Mouse (Mus musculus) retina, embryonic 14.5 days (tissue): ENCODE measurements at regions not wholly inside any gene's neighbourhood (a gene's known extent, or its start where the extent isn't known, plus 50 kb on each side); places are given as distances from the start of the nearest gene placed in this dataset.

Source experiments
- DNase-seq: peaks from one replicate; pipeline ENCODE4 v3.0.0-alpha.2; 2015; ENCODE audit warnings: low spot score

GRCm38 (mm10) chr3:99716381-99716780 lies 168.8 kb upstream of the Spag17 start:
- DNase-seq, result no peak

- DNase-seq, result no peak
Measured at GRCm38 (mm10) chr3:99738093-99738803, 147.0 kb upstream of the Spag17 start.

DNA sequence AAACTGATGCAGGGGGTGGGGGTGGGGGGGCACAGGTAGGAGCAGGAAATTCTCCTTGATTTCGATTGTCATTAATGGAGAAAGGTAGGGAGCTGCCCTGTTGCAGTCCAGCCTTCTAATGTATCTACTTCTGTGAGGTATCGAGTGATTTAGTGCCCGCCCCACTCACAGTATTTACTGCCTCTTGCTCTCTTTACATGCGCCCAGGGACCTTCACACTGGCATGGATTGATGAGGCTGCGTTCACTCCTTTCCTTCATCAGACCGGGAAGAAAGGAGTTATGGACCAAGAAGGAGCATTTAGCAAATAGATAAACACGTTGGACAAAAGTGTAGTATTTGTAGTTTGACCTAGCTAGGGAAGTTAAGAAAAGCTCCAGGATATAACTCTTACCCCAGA lies 145.6 kb upstream of the Spag17 start:
- no peak for DNase-seq

- no peak for DNase-seq
Measured at GRCm38 (mm10) chr3:99741249-99742222, 143.7 kb upstream of the Spag17 start.

- DNase-seq, result no peak
Measured at GRCm38 (mm10) chr3:99749725-99750124, 135.5 kb upstream of the Spag17 start.

DNA sequence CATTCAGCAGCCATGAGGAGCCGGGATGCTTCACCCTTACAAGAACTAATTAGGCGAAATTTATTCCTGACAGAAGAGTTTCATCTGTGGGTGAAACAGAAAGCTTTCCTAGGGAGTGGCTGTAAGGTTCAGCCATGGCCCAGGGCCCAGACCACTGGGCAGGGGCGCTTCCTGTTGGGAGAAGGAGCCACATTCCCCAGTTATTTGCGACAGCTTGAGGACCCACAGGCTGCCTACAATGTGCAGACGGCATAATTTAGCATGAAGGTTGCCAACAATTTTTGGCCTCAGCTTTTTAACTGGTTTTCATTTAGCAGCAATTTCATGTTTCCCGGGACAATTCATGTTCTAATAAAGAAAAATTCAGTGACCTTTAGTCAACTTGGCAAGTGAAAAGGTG lies 106.7 kb upstream of the Spag17 start:
- no peak for DNase-seq

DNA sequence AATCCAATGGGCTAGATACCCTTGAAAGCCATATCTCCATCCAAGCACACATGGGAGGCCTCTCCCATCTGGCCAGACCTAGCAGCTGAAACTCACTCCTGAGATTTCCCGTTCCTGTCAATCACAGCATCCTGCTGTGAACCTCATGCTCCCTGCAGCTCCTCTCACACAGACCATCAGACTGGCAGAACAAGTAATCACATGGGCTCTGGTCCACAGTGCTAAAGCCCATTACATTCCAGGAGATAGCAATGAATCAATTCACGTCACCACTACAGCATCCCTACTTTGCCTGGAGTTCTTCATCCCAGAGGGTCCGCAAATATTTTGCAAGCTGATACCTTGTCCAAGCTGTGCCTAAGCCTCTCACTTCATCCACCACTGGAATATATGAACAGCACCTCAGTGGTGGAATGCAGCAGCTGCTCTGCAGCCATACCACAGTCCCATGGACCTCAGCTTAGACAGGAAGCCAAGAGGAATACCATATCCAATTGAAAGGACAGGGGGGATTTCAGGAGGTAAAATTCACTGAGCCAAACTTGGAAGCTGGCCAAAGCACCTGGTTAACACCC lies 99.2 kb upstream of the Spag17 start:
- no peak for DNase-seq

DNA sequence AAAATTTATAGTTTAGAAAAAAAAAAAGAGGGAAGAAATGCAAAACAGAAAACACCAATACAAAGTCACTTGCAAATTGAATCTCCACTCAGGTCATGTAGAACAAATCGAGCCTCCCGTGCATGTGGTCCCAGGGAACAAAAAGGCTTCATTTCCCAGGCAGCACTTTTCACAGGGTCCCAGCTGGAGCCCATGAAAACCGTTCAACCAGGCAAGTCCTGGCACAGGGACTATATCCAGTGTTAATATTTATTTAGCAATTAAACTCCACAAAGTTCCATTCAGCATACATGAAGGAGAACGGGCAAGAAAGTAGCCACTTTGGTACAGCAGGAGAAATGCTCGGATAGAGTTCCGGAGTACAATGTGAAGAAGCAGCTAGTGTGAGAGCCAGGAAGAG lies 93.9 kb upstream of the Spag17 start:
- no peak for DNase-seq

- no peak for DNase-seq
Measured at GRCm38 (mm10) chr3:99793622-99794021, 91.6 kb upstream of the Spag17 start.

DNA sequence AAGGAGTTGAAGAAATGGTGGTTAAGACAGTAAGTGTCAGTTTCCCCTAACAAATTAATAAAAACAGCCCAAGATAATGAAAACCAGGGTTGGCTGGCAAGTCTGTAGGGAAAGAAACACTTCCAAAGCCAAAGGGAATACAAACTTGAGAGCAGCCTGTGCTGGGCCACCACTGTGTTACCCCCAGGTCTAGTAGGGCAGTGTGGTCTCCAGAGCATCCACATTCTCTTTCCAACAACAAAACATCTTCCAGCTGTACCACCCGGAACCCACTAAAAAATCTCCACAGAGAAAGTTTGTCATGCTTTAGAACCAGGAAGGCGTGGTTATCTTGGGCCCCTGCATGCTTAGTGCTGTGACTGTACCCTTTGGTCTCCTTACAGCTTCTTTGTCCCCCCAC lies 89.4 kb upstream of the Spag17 start:
- DNase-seq, result no peak

- DNase-seq, result no peak
Measured at GRCm38 (mm10) chr3:99797791-99798190, 87.4 kb upstream of the Spag17 start.

DNA sequence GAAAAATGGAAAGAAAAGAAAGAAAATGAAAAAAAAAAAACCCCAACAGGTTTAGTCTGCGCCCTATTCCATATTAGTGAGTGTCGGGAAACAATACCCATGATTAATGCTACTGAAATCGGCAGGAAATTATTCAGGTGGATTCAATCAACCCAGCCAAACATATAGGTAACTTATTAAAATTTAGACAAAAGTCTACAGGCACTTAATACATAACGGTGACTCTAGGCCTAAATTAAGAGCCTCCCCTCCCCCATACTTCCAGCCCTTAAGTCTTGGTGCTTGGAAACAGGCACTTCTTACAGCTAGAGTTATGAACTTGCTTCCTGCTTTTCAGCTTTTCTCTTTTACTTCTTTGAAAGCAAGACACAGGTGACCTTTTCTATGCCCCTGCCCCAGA lies 74.7 kb upstream of the Spag17 start:
- no peak for DNase-seq

DNA sequence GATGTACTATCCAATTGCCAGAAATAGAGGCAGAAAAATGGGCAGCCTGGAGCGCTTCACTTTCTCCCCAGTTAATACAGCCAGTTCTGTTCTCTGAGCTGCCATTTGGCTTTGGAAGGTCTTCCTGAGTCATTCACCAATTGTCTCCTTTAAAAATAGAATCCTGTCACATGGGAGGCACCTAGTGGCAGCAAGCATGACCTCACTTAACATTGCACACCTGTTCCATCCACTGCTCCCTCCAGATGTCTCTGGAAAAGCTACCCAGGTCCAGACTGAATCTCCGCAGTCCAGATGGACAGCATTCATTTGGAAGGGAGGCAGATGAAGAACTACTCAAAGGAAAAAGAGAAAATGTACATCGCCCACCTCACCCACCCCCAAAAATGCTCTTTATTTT lies 73.9 kb upstream of the Spag17 start:
- DNase-seq, result no peak

DNA sequence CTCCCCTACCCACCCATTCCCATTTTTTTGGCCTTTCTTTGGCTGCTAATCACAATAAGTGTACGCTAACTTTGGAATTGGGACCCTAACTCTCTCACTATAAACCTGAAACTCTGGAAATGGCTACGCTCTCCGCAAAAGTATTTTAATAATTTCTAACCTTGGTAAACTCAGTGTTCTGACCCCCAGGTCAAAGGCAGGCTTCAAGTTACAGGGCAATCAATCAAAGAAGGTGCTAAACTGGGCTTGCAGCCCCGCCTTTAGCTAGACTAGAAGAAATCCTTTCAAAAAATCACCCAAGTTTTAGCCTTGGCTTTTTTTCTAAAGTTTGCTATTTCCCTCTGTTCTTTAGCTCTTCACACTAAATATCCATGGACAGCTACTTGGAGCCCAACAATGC lies 72.4 kb upstream of the Spag17 start:
- DNase-seq, result no peak

GRCm38 (mm10) chr3:99815115-99815514 lies 70.1 kb upstream of the Spag17 start:
- no peak for DNase-seq

GRCm38 (mm10) chr3:99817965-99818364 lies 67.2 kb upstream of the Spag17 start:
- DNase-seq, result no peak

GRCm38 (mm10) chr3:99822735-99823134 lies 62.5 kb upstream of the Spag17 start:
- DNase-seq, result no peak

DNA sequence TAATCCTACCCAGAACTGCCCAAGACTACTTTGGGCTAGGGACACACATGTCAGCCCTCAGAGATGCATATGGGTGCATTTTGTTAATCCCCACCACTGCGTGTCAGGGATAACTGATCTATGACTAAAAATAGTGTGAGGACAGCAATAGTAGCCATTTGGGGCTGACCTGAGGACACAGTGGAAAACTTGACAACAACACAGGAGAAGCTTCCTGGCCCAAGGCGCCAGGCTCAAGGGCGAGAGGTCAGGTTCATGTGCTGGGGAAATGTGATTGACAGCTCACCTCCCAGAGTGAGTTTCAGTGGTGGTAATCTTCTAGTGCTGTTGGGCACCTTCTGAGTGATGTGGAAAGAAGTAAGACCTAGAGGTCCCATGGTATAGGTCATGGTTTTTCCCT lies 62.0 kb upstream of the Spag17 start:
- DNase-seq, result no peak
